Mouse (Mus musculus): ENCODE results near the gene Iqcj. TPM values are rescaled to one million over a fixed set of nuclear protein-coding genes. Genes with fewer than 3 reads are reported as not detected.
A peak's percentile ranks its signal among the peaks of the same experiment; 100 is the strongest.

Iqcj gene
- 0.40 and 0.62 TPM in 2 replicates for polyA plus RNA-seq (2012; rRNA removed)

DNA sequence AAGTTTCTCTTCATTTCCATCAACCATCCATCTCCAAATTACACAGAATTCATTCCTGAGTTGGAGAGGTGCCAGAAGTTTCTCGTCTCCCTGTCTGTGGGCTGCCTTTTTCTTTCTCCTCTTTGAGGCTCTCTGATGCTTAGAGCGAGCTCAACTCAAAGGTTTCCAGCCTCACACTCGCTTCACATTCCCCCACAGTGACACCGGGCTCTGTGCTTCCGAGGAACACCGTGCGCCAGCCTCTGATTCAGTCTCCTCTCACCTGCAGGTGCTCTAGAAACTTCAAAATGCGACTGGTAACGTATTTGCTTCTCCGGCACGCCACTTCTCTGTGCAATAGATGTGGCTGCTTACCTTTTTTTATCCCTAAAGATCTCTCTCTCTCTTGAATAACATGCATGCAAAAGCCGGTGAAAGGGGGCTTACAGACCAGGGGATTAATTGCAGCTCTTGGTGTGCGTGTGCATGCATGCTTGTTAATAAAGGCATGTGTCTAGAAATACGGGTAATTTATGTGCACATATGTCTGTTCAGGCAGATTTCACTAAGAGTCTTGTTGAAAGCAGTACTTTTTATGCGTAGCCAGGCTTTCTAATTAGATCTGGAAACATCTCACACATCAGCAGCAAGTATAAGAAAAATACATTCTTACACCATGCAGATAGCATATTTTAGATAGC lies at the start of gene Iqcj, which contains the start of gene Iqschfp:
TSS of gene Iqcj (plus strand) at position 195 of the 680 bp plus-strand sequence.
TSS of gene Iqschfp (plus strand) at position 207 of the 680 bp plus-strand sequence.
- DNase-seq (ENCODE audit: extremely low spot score in 1 of 2, low spot score in 1 of 2): peak in 1 of 2 experiments; percentile 48

DNA sequence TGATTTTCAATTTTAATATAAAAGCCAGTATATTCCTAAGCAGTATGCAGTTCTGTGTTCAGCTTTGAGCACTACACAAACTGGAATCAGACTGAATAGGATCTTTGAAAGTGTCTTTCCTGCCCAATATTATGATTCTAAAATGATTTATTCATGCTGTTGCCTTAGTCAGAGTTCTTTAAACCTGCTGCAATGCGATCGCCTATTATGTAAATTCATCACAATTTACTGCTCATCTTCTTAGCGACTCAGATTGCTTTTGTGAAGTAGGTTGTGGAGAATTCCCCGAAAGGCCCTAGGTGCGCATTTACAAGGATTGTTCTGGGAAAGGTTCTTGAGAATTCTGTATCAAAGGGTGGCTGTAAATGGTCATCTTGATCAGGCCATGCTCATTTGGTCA lies 39.6 kb upstream of the Iqcj start:
- peak in 1 of 2 experiments; percentile 3 for DNase-seq (ENCODE audit: extremely low spot score in 1 of 2, low spot score in 1 of 2)

DNA sequence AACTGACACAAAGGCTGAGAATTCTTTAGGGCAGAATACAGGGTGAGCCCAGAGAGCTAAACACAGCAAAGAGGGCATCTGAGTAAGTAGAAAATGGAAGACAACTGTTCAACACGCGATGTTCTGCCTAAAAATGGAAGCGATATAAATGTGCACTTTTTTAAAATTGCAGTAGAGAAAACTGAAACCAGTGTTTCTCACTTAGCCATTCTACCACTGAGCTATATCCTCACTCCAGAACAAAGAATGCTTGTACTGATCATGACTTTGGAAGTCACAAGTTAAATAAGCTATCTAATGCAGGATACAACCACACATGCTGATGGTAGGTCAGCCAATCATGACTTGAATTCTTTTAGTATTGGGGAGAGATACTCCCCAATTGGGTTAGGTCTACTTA lies 30.5 kb upstream of the Iqcj start:
- DNase-seq (ENCODE audit: extremely low spot score in 1 of 2, low spot score in 1 of 2): no peak

DNA sequence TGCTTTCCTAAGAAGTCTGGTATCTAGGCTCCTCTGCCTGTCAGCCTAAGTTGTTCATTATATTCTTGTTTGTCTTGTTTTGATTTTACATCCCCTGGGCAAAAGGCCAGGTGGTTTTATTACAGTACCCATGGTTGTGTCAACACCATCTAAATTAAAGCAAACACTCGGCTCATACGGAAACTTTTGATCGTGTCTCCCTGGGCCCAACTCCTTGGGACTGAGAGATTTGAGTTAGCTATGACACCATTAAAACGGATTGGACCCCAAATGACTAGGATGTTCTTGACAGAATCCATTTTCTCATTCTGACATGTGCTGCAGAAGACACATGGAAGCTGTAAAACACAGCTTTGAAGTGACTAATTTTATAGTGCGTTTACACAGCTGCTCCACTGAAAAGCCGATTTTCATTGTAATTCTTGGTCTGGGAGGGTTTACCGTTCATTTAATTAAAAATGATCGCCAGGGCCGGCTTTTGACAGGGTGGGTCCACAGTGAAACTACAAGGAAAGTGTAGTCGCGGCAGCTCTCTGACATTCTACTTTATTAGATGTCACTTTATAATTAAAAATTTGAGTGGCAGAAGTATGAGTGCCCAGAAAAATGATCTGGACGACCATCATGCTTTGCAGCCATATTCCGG lies 24.5 kb upstream of the Iqcj start:
- no peak for DNase-seq (ENCODE audit: extremely low spot score in 1 of 2, low spot score in 1 of 2)

DNA sequence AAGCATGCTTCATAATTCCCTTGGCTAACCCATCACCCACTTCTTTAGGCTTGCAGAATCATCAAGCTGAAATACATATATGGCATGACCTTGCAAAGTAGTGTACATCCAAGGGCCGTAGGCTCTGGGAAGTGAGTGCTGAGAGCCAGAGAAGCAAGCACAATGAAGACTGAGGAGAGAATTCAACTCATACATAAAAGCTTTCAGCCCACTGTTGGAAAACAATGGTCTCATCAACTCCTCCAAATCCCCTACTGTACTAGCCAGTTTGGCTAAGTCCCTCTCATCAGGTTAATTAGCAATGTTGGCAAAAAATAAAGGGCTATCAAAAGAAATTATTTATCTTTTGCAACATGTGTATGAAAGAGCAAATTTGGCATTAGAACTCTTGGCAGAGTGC lies 22.6 kb upstream of the Iqcj start:
- DNase-seq (ENCODE audit: extremely low spot score in 1 of 2, low spot score in 1 of 2): no peak

DNA sequence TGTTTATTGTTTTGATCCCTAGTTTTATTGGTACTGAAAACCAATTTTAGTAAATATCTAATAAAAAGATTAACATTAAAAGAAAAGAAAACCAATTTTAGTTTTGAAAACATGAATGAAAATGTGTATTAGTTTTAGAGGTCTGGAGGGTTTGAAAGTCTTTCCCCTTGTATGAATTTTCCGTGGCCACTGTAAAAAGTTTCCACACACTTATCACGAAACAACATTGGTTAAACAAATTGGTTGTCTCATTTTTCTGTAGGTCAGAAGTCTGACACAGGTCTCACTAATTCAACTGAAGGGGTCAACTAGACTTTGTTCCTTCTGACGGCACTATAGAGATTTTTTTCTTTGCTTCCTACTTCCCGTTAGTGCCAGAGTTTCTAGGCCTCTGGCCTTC lies 14.8 kb upstream of the Iqcj start:
- no peak for DNase-seq (ENCODE audit: extremely low spot score in 1 of 2, low spot score in 1 of 2)

DNA sequence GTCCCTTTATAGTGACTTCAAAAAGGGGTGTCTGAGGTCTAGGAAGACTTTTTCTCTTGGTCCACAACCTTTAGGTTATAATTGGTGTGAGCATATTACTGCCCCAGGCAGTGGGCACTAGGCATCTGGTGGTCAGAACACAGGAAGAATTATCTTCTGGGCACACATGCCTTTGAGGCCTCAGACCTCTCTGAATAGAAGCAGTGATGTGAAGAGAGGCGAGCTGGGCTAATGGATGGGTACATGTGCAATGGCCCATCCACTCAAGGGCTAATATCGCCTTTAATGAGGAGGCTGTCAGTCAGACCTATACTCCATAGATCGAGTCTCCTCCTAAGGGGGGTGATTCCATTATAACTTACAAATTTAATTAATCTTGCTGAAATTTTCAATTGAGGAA lies 7.7 kb upstream of the Iqcj start:
- no peak for DNase-seq (ENCODE audit: extremely low spot score in 1 of 2, low spot score in 1 of 2)

DNA sequence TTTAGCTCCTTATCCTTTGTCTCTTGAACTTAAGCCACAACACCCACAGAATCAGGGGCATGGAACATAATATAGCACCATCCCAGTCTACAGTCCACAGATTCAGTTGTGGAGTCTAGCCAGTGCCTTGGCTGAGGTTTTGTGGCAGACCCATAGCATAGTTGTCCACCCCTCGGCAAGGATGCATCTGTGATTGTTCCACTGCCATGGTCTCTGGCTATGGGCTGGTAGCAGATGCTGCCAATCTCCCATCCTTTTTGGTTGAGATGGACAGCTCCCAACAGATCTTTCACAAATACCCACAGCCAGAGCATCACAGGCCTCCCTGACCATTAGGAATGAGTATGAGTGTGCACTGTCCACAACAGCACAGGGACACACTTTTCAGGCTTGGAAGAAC lies 5.8 kb upstream of the Iqcj start:
- DNase-seq (ENCODE audit: extremely low spot score in 1 of 2, low spot score in 1 of 2): no peak

DNA sequence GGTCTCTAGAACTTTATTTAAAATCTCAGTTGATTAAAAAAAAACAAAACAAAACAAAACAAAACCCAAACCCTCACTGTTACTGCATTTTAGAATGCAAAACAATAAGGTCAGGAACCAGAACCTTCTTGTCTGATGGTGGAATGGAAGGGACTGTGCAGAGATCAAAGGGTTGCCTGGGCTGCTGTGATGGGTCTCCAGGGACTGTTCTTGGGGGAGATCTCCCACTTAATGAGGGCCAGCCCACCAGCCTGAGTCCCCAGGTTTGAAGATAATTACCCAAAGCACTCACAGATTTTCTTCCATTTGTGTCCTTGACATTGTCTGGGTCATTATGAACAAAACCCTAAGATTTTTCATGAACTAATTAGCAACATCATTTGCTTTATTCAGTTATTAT lies 4.8 kb upstream of the Iqcj start:
- DNase-seq (ENCODE audit: extremely low spot score in 1 of 2, low spot score in 1 of 2): no peak

DNA sequence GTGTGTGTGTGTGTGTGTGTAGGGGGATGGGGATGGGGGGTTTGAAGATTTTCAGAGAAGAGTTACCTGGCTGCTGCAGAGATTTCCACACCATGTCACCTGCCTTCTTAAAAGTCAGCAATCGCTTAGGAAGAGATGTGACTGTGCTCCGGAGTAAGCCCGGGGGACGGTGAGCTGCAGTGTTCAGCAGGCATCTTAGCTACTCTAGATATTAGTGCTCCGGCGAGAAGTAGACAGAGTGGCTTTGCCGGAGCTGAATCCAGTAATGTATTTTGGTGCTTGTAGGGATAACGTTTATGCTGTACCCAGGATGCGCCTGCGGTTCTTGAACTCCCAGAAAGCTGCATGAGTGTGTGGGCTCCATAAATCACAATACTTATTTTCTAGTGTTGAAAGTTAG lies 748 bp downstream of the Iqcj start:
- peak in 1 of 2 experiments; percentile 19 for DNase-seq (ENCODE audit: extremely low spot score in 1 of 2, low spot score in 1 of 2)

DNA sequence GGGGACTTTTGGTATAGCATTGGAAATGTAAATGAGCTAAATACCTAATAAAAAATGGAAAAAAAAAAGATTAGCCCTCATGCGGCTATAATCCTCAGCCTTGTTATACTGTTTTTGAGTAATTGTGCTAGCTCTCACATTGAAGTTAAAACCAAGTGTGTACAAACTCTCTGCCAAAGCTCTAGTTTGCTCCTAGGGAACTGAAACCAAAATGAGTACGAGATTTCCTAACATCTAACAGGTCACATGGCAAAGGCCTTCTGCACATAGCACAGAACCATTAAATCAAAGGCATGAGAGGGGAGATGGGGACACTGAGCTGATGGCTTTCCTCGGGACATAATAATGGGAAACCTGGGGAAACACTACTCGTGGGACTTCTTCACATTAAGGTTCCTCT lies 10.5 kb downstream of the Iqcj start:
- DNase-seq (ENCODE audit: extremely low spot score in 1 of 2, low spot score in 1 of 2): no peak

DNA sequence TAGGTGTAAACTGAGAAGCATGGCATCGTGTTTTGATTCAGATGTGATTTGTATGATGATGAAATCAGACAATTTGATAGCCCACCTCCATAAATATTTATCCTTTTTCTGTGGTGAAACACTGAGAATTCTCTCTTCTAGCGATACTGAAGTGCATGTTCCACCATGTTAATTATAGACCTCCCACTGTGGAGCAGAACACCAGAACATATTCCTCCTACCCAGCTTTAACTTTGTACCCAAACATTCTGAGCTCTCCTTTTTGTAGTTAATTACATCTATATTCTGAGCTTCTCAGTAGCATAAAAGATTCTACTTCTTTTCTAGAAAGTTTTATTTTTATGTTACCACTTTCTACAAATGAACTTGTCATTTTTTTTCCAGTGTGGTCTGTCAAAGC lies 16.6 kb downstream of the Iqcj start:
- DNase-seq (ENCODE audit: extremely low spot score in 1 of 2, low spot score in 1 of 2): peak in 1 of 2 experiments; percentile 40

DNA sequence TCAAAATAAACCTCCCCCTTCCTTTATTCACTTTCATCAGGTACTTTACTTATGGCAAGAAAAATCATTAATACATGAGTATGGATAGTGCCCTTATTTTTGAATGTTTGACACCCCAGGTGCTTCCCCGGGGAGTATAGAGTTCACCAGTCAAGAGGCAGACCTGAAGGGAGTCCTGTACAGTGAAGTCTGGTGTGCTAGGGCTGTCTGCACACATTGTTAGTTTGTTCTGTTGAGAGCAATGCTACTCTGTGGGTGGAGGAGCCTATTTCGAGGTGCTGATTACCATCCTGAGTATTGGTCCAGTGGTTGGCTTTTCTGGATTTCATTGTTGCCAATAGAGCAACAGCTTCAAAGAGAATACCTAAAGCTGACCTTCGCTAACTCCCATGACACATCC lies 26.1 kb downstream of the Iqcj start:
- DNase-seq (ENCODE audit: extremely low spot score in 1 of 2, low spot score in 1 of 2): no peak

DNA sequence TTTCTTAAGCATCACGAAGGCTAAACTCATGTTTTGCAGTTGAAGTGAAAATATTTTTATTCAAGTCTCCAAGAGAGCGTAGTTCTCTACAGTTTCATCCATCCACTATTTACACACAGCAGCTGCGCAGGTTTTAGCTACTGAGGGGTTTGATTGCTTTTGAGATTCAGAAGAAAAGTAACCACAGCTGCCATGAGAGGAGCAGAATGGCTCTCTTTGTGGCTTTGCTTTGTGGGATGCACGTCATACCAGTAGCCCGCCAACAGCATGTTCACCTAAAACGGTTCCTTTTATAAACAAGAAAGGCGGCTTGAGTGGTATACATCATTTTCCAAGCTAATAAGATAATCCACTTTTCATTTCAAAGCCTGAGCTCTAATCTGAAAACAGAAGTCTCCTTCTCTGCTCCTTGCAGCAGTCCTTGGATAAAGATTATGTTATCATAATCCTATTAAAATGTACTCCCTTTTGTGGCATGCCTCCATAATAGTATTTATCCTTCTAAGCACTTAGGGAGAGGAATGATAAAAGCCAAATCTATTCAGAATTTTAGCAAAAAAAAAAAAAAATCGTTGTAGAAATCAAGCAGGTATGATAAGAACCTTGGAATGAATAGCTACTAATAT lies 26.7 kb downstream of the Iqcj start:
- DNase-seq (ENCODE audit: extremely low spot score in 1 of 2, low spot score in 1 of 2): no peak

DNA sequence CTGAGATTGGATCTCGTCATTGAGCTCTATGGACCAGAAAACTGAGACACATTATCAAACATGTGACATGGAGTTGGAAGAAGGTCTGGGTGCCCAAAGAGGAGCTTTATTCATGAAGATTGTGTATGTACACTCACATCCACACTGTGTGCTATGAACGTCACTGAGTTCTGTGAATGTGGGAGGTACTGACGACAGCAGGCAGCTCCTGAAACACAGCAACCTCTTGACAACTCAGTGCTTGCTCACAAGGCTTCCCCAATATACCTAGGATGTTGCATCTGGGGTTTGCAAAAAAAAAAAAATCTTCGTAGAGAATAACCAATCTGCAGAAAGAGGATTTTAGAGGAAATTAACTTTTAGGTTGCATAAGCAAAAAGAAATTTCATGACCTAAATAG lies 31.1 kb downstream of the Iqcj start:
- no peak for DNase-seq (ENCODE audit: extremely low spot score in 1 of 2, low spot score in 1 of 2)

DNA sequence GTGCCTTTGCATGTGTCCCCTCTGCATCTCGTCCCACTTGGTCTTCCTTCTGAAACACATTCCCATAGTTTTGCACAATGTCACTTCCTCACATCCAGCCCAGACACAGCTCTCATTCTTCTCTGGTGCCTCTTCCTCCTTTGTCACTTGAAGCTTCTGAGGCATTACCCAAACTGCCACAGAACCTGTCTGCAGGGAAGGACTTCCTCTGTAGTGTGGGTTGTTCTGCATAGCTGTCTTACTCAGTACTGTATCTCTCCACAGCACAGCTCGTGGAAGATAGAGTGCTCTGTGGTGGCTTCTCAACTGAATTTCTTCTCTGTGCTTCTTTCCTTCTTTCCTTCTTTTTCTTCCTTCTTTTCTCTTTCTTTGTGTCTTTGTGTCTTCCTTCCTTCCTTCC lies 33.4 kb downstream of the Iqcj start:
- DNase-seq (ENCODE audit: extremely low spot score in 1 of 2, low spot score in 1 of 2): no peak

DNA sequence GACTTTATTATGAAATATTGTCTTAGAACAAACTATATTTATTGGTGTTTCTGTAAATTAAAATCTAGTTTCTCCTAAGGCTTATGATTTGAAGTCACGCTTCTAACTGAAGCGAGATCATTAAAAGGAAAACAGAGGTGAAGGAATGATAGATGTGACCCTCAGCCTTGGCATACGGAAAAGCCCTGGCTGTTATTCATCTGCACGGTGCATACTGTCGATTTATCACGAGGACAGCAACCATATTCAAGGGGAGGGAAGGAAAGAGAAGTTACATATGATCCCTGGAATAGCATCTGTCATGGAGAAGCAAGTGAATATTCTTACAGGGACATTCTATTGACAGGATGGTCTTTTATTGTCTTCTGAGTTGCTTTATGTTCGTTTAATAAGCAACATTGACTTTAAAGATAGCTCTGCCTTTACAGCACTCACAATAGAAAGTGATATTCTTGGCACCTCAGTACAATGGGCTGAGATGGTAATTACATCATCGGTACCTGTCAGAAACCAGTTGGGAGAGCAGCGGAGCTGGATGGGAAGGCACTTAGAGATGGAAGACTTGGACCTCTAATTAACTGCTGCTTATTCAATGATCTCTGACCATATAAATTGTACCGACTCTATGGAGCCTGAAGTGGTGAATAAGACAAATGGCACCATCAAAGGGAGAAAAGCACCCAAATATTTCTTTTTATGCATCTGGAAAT lies 38.6 kb downstream of the Iqcj start:
- no peak for DNase-seq (ENCODE audit: extremely low spot score in 1 of 2, low spot score in 1 of 2)

DNA sequence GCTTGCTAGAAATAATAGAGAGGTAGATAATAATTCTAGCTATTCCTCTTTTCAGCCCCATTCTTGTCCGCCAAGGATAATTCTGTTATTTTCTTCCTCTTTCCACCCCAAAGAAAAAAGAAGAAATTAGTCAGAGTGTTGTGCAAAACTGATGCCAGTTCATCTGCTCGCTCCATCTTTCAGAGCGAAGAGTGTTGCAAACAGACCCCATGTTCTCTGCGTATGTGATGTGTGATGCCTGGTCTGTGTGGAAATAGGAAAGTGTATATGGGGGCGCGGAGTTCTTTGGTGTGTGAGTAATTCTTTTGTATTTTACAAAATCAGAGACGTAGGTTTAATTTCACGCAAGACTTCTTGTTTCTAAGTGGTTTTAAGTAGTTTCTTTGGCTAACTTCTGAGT lies 39.2 kb downstream of the Iqcj start:
- DNase-seq (ENCODE audit: extremely low spot score in 1 of 2, low spot score in 1 of 2): no peak

DNA sequence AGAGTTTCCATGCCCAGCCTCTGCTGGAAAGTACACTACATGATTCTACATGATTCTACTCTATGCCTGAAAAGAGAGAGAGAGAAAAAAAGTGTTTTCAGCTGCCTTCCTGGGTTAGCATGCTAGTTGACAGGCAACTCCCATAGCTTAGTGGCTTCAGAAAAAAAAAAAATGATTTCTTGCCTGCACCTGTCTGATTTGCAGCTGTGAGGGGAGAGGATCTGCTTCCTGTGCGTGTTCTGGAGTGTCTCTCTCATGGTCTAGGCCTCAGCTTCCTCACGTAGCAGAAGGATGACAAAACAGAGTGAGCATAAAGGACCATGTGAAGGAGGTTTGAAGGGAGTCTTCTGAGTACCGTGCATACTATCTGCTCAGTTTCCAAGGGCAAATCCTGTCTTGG lies 39.9 kb downstream of the Iqcj start:
- DNase-seq (ENCODE audit: extremely low spot score in 1 of 2, low spot score in 1 of 2): no peak

DNA sequence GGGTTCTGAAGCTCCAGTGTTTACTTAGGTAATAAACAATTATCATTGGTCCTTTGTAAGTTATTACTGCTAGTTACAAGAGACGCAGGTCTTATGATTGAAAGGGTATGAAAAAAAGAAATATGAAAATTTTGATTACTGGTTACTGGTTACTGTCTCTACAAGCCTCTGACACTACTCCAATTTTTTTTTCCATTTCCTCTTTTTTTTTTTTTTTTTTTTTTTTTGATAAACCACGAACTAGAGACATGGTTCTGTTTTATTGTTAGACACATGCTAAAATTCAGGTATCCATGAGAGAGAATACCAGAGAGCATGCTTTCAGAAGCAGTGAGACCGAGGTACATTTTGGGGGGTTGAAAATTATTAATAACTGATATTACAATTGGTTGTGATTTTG lies 43.8 kb downstream of the Iqcj start:
- no peak for DNase-seq (ENCODE audit: extremely low spot score in 1 of 2, low spot score in 1 of 2)

DNA sequence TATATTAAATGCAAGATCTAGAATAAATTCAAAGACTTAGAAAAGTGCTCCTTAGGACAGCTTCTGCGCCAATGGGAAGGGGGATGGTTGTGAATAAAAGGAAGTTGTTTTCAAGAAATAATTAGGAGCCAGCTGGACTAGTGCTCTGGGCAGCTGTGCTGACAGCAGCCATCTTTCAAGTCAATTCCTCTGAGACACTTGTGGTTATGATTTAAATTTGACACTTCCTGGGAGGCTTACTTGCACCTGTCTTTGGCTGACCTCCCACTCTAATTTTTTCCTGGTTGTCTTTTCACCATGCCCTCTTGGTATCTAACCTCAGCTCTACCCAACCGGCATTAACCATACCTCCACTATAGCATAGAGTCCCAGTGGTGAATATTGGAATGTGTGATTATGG lies 55.0 kb downstream of the Iqcj start:
- DNase-seq (ENCODE audit: extremely low spot score in 1 of 2, low spot score in 1 of 2): no peak
